Mouse (Mus musculus): ENCODE data around the gene Larp7. TPM values are rescaled to one million over a fixed set of nuclear protein-coding genes. Genes with fewer than 3 reads are reported as not detected.

Larp7 gene
- total RNA-seq (2021) = 10 to 100 TPM; 18.1 to 18.2 TPM

- peak; percentile 99 for DNase-seq
Observed at GRCm38 (mm10) chr3:127552973-127553719, at the start of gene Larp7, which contains the start of gene Zgrf1. TSS of gene Larp7 (minus strand) at chr3:127553349. TSS of gene Zgrf1 (plus strand) at chr3:127553489.

GRCm38 (mm10) chr3:127597136-127597535 lies 44.0 kb upstream of the Larp7 start:
- no peak for DNase-seq

- peak; percentile 5 to 29 for DNase-seq
Observed at GRCm38 (mm10) chr3:127572557-127572956, 19.4 kb upstream of the Larp7 start.

- no peak for DNase-seq
Observed at GRCm38 (mm10) chr3:127565129-127565528, 12.0 kb upstream of the Larp7 start.

- no peak for DNase-seq
Observed at GRCm38 (mm10) chr3:127562974-127563373, 9.8 kb upstream of the Larp7 start.

- DNase-seq = no peak
Observed at GRCm38 (mm10) chr3:127558201-127558600, 5.1 kb upstream of the Larp7 start.

- no peak for DNase-seq
Observed at GRCm38 (mm10) chr3:127554723-127555122, 1.6 kb upstream of the Larp7 start.

DNA sequence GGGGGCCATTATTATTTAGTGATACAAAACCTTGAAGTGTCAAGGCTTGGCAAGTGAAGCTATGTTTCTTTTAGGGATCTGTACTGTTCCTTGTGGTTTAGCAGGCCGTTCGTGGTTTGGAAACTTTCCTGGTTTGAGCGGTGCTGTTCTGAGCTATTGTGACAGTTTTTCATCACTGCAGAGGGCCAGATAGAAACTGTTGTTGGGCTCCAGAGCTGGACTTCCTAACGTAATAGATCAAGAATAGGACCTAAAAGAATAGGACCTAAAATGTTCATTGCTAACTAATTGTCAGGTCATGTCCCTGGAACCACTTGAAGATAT lies 533 bp upstream of the Larp7 start:
- DNase-seq = no peak

- no peak for DNase-seq
Observed at GRCm38 (mm10) chr3:127552434-127552972, 646 bp downstream of the Larp7 start.

GRCm38 (mm10) chr3:127547882-127548281 lies 5.3 kb downstream of the Larp7 start:
- DNase-seq = no peak

GRCm38 (mm10) chr3:127544610-127545121 lies 8.5 kb downstream of the Larp7 start:
- DNase-seq = no peak

- no peak for DNase-seq
Observed at GRCm38 (mm10) chr3:127543976-127544375, 9.2 kb downstream of the Larp7 start.

GRCm38 (mm10) chr3:127539193-127539592 lies 14.0 kb downstream of the Larp7 start:
- DNase-seq = no peak

GRCm38 (mm10) chr3:127530293-127530692 lies 22.9 kb downstream of the Larp7 start:
- DNase-seq = no peak

GRCm38 (mm10) chr3:127529824-127530223 lies 23.3 kb downstream of the Larp7 start:
- no peak for DNase-seq

DNA sequence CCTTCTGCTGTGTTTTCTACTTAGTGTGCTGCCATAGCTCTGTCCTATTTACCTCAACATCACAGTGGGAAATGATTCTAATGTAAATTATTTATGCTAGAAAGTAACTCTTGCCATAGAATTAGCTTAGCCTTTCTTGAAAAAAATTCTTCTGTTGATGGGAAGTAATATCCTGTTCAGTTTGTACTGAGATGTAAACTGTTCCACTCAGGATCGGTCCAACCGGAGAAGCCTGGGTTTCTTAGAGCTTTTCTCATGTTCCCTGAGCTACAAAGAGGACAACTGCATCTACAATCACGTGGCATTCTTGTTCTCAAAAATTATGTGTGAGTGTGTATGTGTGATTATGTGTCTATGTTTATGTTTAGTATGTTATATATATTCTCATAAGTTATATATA lies 23.9 kb downstream of the Larp7 start:
- DNase-seq = no peak

DNA sequence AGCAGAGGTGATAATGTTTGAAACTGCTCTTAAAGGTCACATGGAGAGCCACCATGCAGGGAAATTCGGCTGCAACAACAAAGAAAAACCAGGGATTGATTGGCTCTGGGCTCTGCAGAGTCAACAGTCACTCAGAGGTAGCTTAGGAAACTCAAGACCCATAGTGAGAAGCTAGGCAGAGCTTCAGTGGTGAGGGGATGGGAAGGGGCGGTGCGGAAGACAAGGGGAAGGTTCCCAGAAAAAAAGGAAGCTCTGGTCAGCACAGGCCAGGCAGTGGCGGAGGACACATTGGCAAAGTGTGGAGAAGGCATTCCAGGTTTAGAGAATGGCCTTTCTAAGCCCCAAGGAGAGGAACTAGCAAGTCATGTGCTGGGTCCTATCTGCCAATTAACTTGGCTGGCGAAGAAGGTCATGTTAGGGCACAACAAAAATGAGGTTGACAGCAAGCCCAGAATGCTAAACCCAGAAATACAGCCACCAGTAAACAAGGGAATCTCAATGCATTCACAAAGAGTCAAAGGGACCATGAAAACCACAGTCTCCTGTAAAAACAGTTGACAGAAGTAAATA lies 25.6 kb downstream of the Larp7 start:
- peak in 1 of 2 experiments; percentile 6 for DNase-seq

DNA sequence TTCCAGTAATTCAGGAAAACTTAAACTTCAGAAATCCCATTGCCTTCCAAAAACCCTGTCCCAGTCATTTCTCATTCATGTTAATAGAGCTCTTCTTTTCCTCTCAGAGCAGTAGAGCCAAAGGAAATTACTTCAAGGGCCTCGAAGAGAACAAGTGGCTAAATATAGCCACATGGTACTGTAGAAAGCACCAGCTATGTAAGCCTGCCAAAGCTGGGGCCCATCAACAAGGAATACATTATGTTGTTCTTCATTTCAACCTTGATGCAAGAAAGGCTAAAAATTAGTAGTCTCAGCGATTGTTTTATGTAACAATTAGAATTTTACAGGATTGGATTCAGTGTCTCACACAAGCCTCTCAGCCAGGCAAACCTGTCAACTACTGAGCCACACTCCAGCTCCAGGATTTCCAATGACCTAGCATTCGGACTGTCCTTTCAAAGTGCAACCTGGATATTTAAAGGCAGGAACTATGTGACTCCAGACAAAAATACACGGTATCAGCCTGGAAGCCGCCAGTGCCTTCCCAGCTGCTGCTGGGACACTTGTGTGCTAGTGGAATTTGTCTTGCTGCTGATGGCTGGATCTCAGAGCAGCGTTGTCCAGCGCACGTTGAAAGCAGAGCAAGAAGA lies 27.8 kb downstream of the Larp7 start:
- DNase-seq = no peak

DNA sequence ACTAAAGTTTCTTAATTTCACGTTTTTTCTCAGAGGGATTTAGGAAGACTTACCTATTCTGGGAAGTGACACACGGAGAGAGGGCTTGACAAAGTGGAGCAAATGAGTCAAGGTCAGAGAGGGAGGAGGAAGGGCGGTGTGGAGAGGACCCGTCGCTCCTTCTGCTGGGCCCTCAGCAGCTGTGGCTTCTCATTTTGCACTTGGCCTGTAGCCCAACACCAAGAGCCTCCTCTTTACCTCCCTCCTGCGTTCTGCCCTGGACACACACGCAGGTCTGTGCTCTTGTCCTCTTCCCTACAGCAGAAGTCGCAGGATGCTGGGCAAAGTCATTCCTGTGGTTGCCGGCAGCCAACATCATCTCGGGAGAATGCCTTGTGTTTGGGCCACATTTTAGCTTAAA lies 32.0 kb downstream of the Larp7 start:
- DNase-seq = no peak

DNA sequence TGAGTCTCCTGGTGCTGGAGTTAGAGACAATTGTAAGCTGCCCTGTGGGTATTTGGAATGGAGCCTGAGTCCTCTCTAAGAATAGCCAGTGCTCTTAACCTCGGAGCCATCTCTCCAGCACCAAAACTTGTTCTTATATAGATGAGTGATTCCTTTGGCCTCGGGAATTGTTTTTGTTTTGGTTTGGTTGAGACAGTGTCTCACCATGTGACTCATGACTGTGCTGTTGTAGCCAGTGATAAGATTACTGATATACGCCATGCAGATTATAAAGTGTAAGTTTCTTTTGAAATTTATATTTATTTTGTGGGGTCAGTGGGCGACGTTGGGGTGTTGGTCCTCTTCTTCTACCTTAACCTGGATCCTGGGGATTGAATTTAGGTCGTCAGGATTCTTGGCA lies 32.8 kb downstream of the Larp7 start:
- DNase-seq = no peak

GRCm38 (mm10) chr3:127515251-127515650 lies 37.9 kb downstream of the Larp7 start:
- no peak for DNase-seq

- no peak for DNase-seq
Observed at GRCm38 (mm10) chr3:127513699-127514098, 39.5 kb downstream of the Larp7 start.

GRCm38 (mm10) chr3:127512794-127513335 lies 40.3 kb downstream of the Larp7 start:
- DNase-seq = no peak
